Mouse (Mus musculus) heart, embryonic 13.5 days (tissue): ENCODE measurements at regions not wholly inside any gene's neighbourhood (a gene's known extent, or its start where the extent isn't known, plus 50 kb on each side); places are given as distances from the start of the nearest gene placed in this dataset.
A peak's percentile ranks its signal among the peaks of the same experiment; 100 is the strongest.

Experiments
- ATAC-seq: fragments of 200-750 bp; cut with Nextera tagmentation; 2 replicates; pipeline ENCODE4 v1.8.0; 2017; ENCODE audit warnings: moderate TSS enrichment; ENCODE audit not compliant: insufficient number of reproducible peaks, low FRiP score, low TSS enrichment; ENCODE audit errors: extremely low read depth
- H3K27ac ChIP-seq: fragments of 300-500 bp; sonication (generic); replicated peaks from 2 replicates; pipeline ENCODE4 v1.5.1; 2015; ENCODE audit warnings: moderate library complexity, mild to moderate bottlenecking, inconsistent platforms
- H3K27me3 ChIP-seq: fragments of 300-500 bp; sonication (generic); replicated peaks from 2 replicates; pipeline ENCODE4 v1.6.1; 2015; ENCODE audit warnings: mild to moderate bottlenecking, inconsistent platforms
- H3K36me3 ChIP-seq: fragments of 300-500 bp; sonication (generic); 2 replicates; pipeline ENCODE4 v1.6.1; 2015; ENCODE audit warnings: mild to moderate bottlenecking, inconsistent platforms
- H3K4me1 ChIP-seq: fragments of 300-500 bp; sonication (generic); 2 replicates; pipeline ENCODE4 v1.6.1; 2015; ENCODE audit warnings: inconsistent platforms
- H3K4me2 ChIP-seq: fragments of 300-500 bp; sonication (generic); 2 replicates; pipeline ENCODE4 v1.6.1; 2015; ENCODE audit warnings: inconsistent platforms, mild to moderate bottlenecking, moderate library complexity
- H3K4me3 ChIP-seq: fragments of 300-500 bp; sonication (generic); 2 replicates; pipeline ENCODE4 v1.5.1; 2015; ENCODE audit warnings: moderate library complexity, mild to moderate bottlenecking, inconsistent platforms
- H3K9ac ChIP-seq: fragments of 300-500 bp; sonication (generic); 2 replicates; pipeline ENCODE4 v1.6.1; 2015; ENCODE audit warnings: inconsistent platforms, mild to moderate bottlenecking, moderate library complexity
- H3K9me3 ChIP-seq: fragments of 300-500 bp; sonication (generic); 2 replicates; pipeline ENCODE4 v1.6.1; 2016; ENCODE audit warnings: inconsistent platforms
- WGBS: fragments of 180-500 bp; shearing (Covaris S2); methylation state at CpG from one replicate; pipeline ENCODE4 v1.1.7; 2015; ENCODE audit warnings: mixed read lengths; 5-methylcytosine and 5-hydroxymethylcytosine counted together

- peaks cover 8% of the 10 kb centered on the region; the same call in 1 of the 2 replicates for H3K9me3 ChIP-seq
- H3K27ac ChIP-seq = no peak overlapping the region
- no peaks in the 10 kb centered on the region for H3K36me3 ChIP-seq
- no peak overlapping the region for H3K4me2 ChIP-seq
- WGBS = 82% methylated on average over 9 of the region's 9 CpGs
- no peak overlapping the region for H3K9ac ChIP-seq
- peaks cover 4% of the 10 kb centered on the region for H3K4me1 ChIP-seq
- ATAC-seq = no peak
- peaks cover 7% of the 10 kb centered on the region for H3K27me3 ChIP-seq
- H3K4me3 ChIP-seq = no peak overlapping the region
These were observed 60.6 kb upstream of the Cpsf6 start for GRCm38 (mm10) chr10:117440225-117440976.

- H3K9ac ChIP-seq = no peak overlapping the region
- peaks cover 8% of the 10 kb centered on the region for H3K27me3 ChIP-seq
- no peak overlapping the region for H3K4me2 ChIP-seq
- no peaks in the 10 kb centered on the region for H3K36me3 ChIP-seq
- H3K27ac ChIP-seq = no peak overlapping the region
- WGBS = 85% methylated on average over 3 of the region's 3 CpGs
- peaks cover 8% of the 10 kb centered on the region; the same call in 1 of the 2 replicates for H3K9me3 ChIP-seq
- H3K4me3 ChIP-seq = no peak overlapping the region
- ATAC-seq = no peak
- H3K4me1 ChIP-seq = peaks cover 10% of the 10 kb centered on the region
These were observed 59.6 kb upstream of the Cpsf6 start for GRCm38 (mm10) chr10:117439206-117440110.

- peaks cover 8% of the 10 kb centered on the region; the same call in 1 of the 2 replicates for H3K9me3 ChIP-seq
- no peak overlapping the region for H3K9ac ChIP-seq
- WGBS = 78% methylated on average over 3 of the region's 3 CpGs
- ATAC-seq = no peak
- no peak overlapping the region for H3K27ac ChIP-seq
- peaks cover 16% of the 10 kb centered on the region for H3K27me3 ChIP-seq
- no peaks in the 10 kb centered on the region for H3K36me3 ChIP-seq
- no peak overlapping the region for H3K4me3 ChIP-seq
- H3K4me1 ChIP-seq = peaks cover 10% of the 10 kb centered on the region
- no peak overlapping the region for H3K4me2 ChIP-seq
These were observed 58.9 kb upstream of the Cpsf6 start for GRCm38 (mm10) chr10:117438614-117439193.

GRCm38 (mm10) chr10:117437970-117438369, 58.2 kb upstream of the Cpsf6 start:
- H3K4me2 ChIP-seq = no peak overlapping the region
- ATAC-seq = no peak
- no peak overlapping the region for H3K4me3 ChIP-seq
- no peaks in the 10 kb centered on the region for H3K36me3 ChIP-seq
- H3K4me1 ChIP-seq = peaks cover 10% of the 10 kb centered on the region
- peaks cover 5% of the 10 kb centered on the region; the same call in 1 of the 2 replicates for H3K9me3 ChIP-seq
- peaks cover 18% of the 10 kb centered on the region for H3K27me3 ChIP-seq
- WGBS = 79% methylated on average over 2 of the region's 2 CpGs
- no peak overlapping the region for H3K9ac ChIP-seq
- no peak overlapping the region for H3K27ac ChIP-seq

GRCm38 (mm10) chr10:117436875-117437715, 57.3 kb upstream of the Cpsf6 start:
- peaks cover 17% of the 10 kb centered on the region for H3K4me1 ChIP-seq
- H3K4me3 ChIP-seq = no peak overlapping the region
- no peak for ATAC-seq
- peak overlapping the region; percentile 23 for H3K4me2 ChIP-seq
- WGBS = 51% methylated on average over 27 of the region's 27 CpGs
- H3K9ac ChIP-seq = no peak overlapping the region
- no peak overlapping the region for H3K27ac ChIP-seq
- no peaks in the 10 kb centered on the region for H3K36me3 ChIP-seq
- peaks cover 3% of the 10 kb centered on the region; the same call in 1 of the 2 replicates for H3K9me3 ChIP-seq
- H3K27me3 ChIP-seq = peaks cover 18% of the 10 kb centered on the region

GRCm38 (mm10) chr10:117436308-117436874, 56.6 kb upstream of the Cpsf6 start:
- no peak for ATAC-seq
- H3K4me1 ChIP-seq = peaks cover 19% of the 10 kb centered on the region
- no peak overlapping the region for H3K9ac ChIP-seq
- no peak overlapping the region for H3K27ac ChIP-seq
- H3K36me3 ChIP-seq = no peaks in the 10 kb centered on the region
- no peak overlapping the region for H3K4me3 ChIP-seq
- H3K4me2 ChIP-seq = peak overlapping the region; percentile 23; the same call in 1 of the 2 replicates
- peaks cover 18% of the 10 kb centered on the region for H3K27me3 ChIP-seq
- 52% methylated on average over 7 of the region's 8 CpGs for WGBS
- H3K9me3 ChIP-seq = peaks cover 3% of the 10 kb centered on the region; the same call in 1 of the 2 replicates

GRCm38 (mm10) chr10:117435734-117436121, 55.9 kb upstream of the Cpsf6 start:
- Histone ChIP-seq H3K9me3 (peaks cover 3% of the 10 kb centered on the region; the same call in 1 of the 2 replicates), H3K36me3 (no peaks in the 10 kb centered on the region), H3K9ac (no peak overlapping the region), H3K4me1 (peaks cover 19% of the 10 kb centered on the region), H3K27me3 (peaks cover 21% of the 10 kb centered on the region), H3K4me3 (peak overlapping the region; percentile 29; the same call in 1 of the 2 replicates), H3K4me2 (peak overlapping the region; percentile 61), H3K27ac (no peak overlapping the region)
- WGBS = 38% methylated on average over 12 of the region's 12 CpGs
- no peak for ATAC-seq

GRCm38 (mm10) chr10:117434871-117435733, 55.3 kb upstream of the Cpsf6 start:
- no peak for ATAC-seq
- Histone ChIP-seq H3K36me3 (no peaks in the 10 kb centered on the region), H3K4me2 (peak overlapping the region; percentile 61), H3K27me3 (peaks cover 21% of the 10 kb centered on the region), H3K4me3 (peak overlapping the region; percentile 29), H3K9me3 (peaks cover 3% of the 10 kb centered on the region; the same call in 1 of the 2 replicates), H3K4me1 (peaks cover 19% of the 10 kb centered on the region), H3K27ac (no peak overlapping the region; the same call in 1 of the 2 replicates), H3K9ac (no peak overlapping the region)
- 14% methylated on average over 33 of the region's 33 CpGs for WGBS

- no peak overlapping the region for H3K4me2 ChIP-seq
- no peaks in the 10 kb centered on the region for H3K9me3 ChIP-seq
- H3K9ac ChIP-seq = no peak overlapping the region
- ATAC-seq = no peak
- 88% methylated on average over 8 of the region's 8 CpGs for WGBS
- no peak overlapping the region for H3K27ac ChIP-seq
- H3K36me3 ChIP-seq = no peaks in the 10 kb centered on the region
- H3K4me3 ChIP-seq = no peak overlapping the region
- H3K4me1 ChIP-seq = peaks cover 19% of the 10 kb centered on the region
- peaks cover 24% of the 10 kb centered on the region for H3K27me3 ChIP-seq
These were observed 54.6 kb upstream of the Cpsf6 start for GRCm38 (mm10) chr10:117434293-117434842.
